Mouse (Mus musculus) hindbrain, embryonic 14.5 days (tissue): Measurements from ENCODE around the gene Styxl1. TPM values are rescaled to one million over a fixed set of nuclear protein-coding genes. Genes with fewer than 3 reads are reported as not detected.

Experiments
- ATAC-seq: fragments of 200-750 bp; cut with Nextera tagmentation; 2 replicates; pipeline ENCODE4 v1.8.0; 2017; ENCODE audit warnings: moderate number of reproducible peaks, mild to moderate bottlenecking, moderate TSS enrichment, moderate library complexity; ENCODE audit not compliant: low FRiP score
- DNase-seq: peaks from one replicate; pipeline ENCODE4 v3.0.0-alpha.2; 2015; ENCODE audit warnings: low spot score
- H3K27ac ChIP-seq: fragments of 300-500 bp; sonication (generic); 2 replicates; pipeline ENCODE4 v1.5.1; 2014; ENCODE audit warnings: mild to moderate bottlenecking, moderate library complexity
- H3K27me3 ChIP-seq: fragments of 300-500 bp; sonication (generic); 2 replicates; pipeline ENCODE4 v1.6.1; 2014; ENCODE audit warnings: mild to moderate bottlenecking, low read length, mixed read lengths; ENCODE audit not compliant: control insufficient read depth, insufficient read depth
- H3K36me3 ChIP-seq: fragments of 300-500 bp; sonication (generic); replicated peaks from 2 replicates; pipeline ENCODE4 v1.6.1; 2014; ENCODE audit not compliant: control insufficient read depth, insufficient read depth
- H3K4me1 ChIP-seq: fragments of 300-500 bp; sonication (generic); replicated peaks from 2 replicates; pipeline ENCODE4 v1.6.1; 2014; ENCODE audit warnings: antibody characterized with exemption, low read length, mixed read lengths; ENCODE audit not compliant: control insufficient read depth, insufficient read depth
- H3K4me2 ChIP-seq: fragments of 300-500 bp; sonication (generic); replicated peaks from 2 replicates; pipeline ENCODE4 v1.6.1; 2014; ENCODE audit warnings: mild to moderate bottlenecking, moderate library complexity
- H3K4me3 ChIP-seq: fragments of 300-500 bp; sonication (generic); replicated peaks from 2 replicates; pipeline ENCODE4 v1.5.1; 2014; ENCODE audit warnings: mild to moderate bottlenecking, low read length
- H3K9ac ChIP-seq: fragments of 300-500 bp; sonication (generic); 2 replicates; pipeline ENCODE4 v1.6.1; 2014
- H3K9me3 ChIP-seq: fragments of 300-500 bp; sonication (generic); 2 replicates; pipeline ENCODE4 v1.6.1; 2016; ENCODE audit warnings: low read length; ENCODE audit not compliant: control insufficient read depth
- WGBS: fragments of 180-500 bp; shearing (Covaris S2); extraction: QIAGEN DNeasy Blood & Tissue Kit; methylation state at CpG from one replicate; pipeline ENCODE4 v1.1.7; 2014; 5-methylcytosine and 5-hydroxymethylcytosine counted together
- polyA plus RNA-seq: library from polyadenylated mRNA; unstranded; fragments of >200 nt; fragmentation: Nextera tagmentation; extraction: Ambion mirVana; gene quantifications from 2 replicates; pipeline ENCODE4 v1.2.1, GENCODE M21; 2014

The Styxl1 gene
- polyA plus RNA-seq, 1 experiment from 2014 or later = 0.25 TPM

- H3K9ac ChIP-seq = no peak overlapping the region
- no peaks in the 10 kb centered on the region for H3K9me3 ChIP-seq
- no peak overlapping the region for H3K27ac ChIP-seq
- ATAC-seq (no peak), DNase-seq (no peak)
- H3K27me3 ChIP-seq = no peaks in the 10 kb centered on the region
- H3K4me1 ChIP-seq = peaks cover 12% of the 10 kb centered on the region; the same call in 1 of the 2 replicates
- no peak overlapping the region for H3K4me3 ChIP-seq
- 93% methylated on average over 13 of the region's 13 CpGs for WGBS
- H3K4me2 ChIP-seq = no peak overlapping the region
- peaks cover 28% of the 10 kb centered on the region for H3K36me3 ChIP-seq
Measured at GRCm38 (mm10) chr5:135711582-135712355, 66.4 kb downstream of the Styxl1 start.

- DNase-seq (no peak), ATAC-seq (no peak)
- WGBS = 92% methylated on average over 7 of the region's 7 CpGs
Measured at GRCm38 (mm10) chr5:135710599-135711214, 67.5 kb downstream of the Styxl1 start.

GRCm38 (mm10) chr5:135709716-135710115 is 68.5 kb downstream of the Styxl1 start:
- Histone ChIP-seq H3K4me1 (peaks cover 12% of the 10 kb centered on the region; the same call in 1 of the 2 replicates), H3K36me3 (peaks cover 17% of the 10 kb centered on the region), H3K4me2 (no peak overlapping the region), H3K9ac (no peak overlapping the region), H3K4me3 (no peak overlapping the region), H3K27me3 (no peaks in the 10 kb centered on the region), H3K9me3 (no peaks in the 10 kb centered on the region), H3K27ac (no peak overlapping the region)
- ATAC-seq (no peak), DNase-seq (no peak)
- 98% methylated on average over 5 of the region's 5 CpGs for WGBS

More at GRCm38 (mm10) chr5:135710599-135711214, 67.5 kb downstream of the Styxl1 start:
- H3K9me3 ChIP-seq = no peaks in the 10 kb centered on the region
- H3K36me3 ChIP-seq = peaks cover 18% of the 10 kb centered on the region
- no peak overlapping the region for H3K27ac ChIP-seq
- H3K9ac ChIP-seq = no peak overlapping the region
- no peaks in the 10 kb centered on the region for H3K27me3 ChIP-seq
- H3K4me3 ChIP-seq = no peak overlapping the region
- no peak overlapping the region for H3K4me2 ChIP-seq
- H3K4me1 ChIP-seq = peaks cover 12% of the 10 kb centered on the region; the same call in 1 of the 2 replicates

- H3K9ac ChIP-seq = no peak overlapping the region
- peaks cover 17% of the 10 kb centered on the region for H3K36me3 ChIP-seq
- H3K27ac ChIP-seq = no peak overlapping the region
- H3K4me1 ChIP-seq = no peaks in the 10 kb centered on the region
- no peak overlapping the region for H3K4me2 ChIP-seq
- H3K9me3 ChIP-seq = no peaks in the 10 kb centered on the region
- DNase-seq (no peak), ATAC-seq (no peak)
- H3K4me3 ChIP-seq = no peak overlapping the region
- no peaks in the 10 kb centered on the region for H3K27me3 ChIP-seq
- WGBS = 57% methylated on average over 1 of the region's 1 CpGs
Measured at GRCm38 (mm10) chr5:135707855-135708254, 70.3 kb downstream of the Styxl1 start.

- Histone ChIP-seq H3K9ac (no peak overlapping the region), H3K4me1 (no peaks in the 10 kb centered on the region), H3K4me2 (no peak overlapping the region), H3K36me3 (peaks cover 19% of the 10 kb centered on the region), H3K9me3 (no peaks in the 10 kb centered on the region), H3K27me3 (no peaks in the 10 kb centered on the region), H3K27ac (no peak overlapping the region), H3K4me3 (no peak overlapping the region)
- ATAC-seq (no peak), DNase-seq (no peak)
- 90% methylated on average over 13 of the region's 13 CpGs for WGBS
Measured at GRCm38 (mm10) chr5:135707039-135707438, 71.1 kb downstream of the Styxl1 start.

GRCm38 (mm10) chr5:135705383-135705782 is 72.8 kb downstream of the Styxl1 start:
- H3K9me3 ChIP-seq = no peaks in the 10 kb centered on the region
- peaks cover 25% of the 10 kb centered on the region for H3K36me3 ChIP-seq
- DNase-seq (no peak), ATAC-seq (no peak)
- 95% methylated on average over 4 of the region's 4 CpGs for WGBS
- no peak overlapping the region for H3K4me2 ChIP-seq
- no peak overlapping the region for H3K9ac ChIP-seq
- H3K27me3 ChIP-seq = no peaks in the 10 kb centered on the region
- no peaks in the 10 kb centered on the region for H3K4me1 ChIP-seq
- no peak overlapping the region for H3K4me3 ChIP-seq
- H3K27ac ChIP-seq = no peak overlapping the region

- H3K4me2 ChIP-seq = no peak overlapping the region
- no peak overlapping the region for H3K4me3 ChIP-seq
- DNase-seq = no peak
- no peaks in the 10 kb centered on the region for H3K9me3 ChIP-seq
- no peaks in the 10 kb centered on the region for H3K4me1 ChIP-seq
- no peak overlapping the region for H3K9ac ChIP-seq
- H3K27me3 ChIP-seq = no peaks in the 10 kb centered on the region
- H3K36me3 ChIP-seq = peaks cover 20% of the 10 kb centered on the region
- ATAC-seq = no peak
- H3K27ac ChIP-seq = no peak overlapping the region
- WGBS = 95% methylated on average over 7 of the region's 7 CpGs
Measured at GRCm38 (mm10) chr5:135703431-135703830, 74.8 kb downstream of the Styxl1 start.

GRCm38 (mm10) chr5:135702682-135703192 is 75.4 kb downstream of the Styxl1 start:
- no peaks in the 10 kb centered on the region for H3K9me3 ChIP-seq
- no peak overlapping the region for H3K9ac ChIP-seq
- peaks cover 17% of the 10 kb centered on the region for H3K36me3 ChIP-seq
- ATAC-seq = no peak
- H3K4me1 ChIP-seq = no peaks in the 10 kb centered on the region
- WGBS = 78% methylated on average over 15 of the region's 15 CpGs
- H3K27me3 ChIP-seq = no peaks in the 10 kb centered on the region
- no peak overlapping the region for H3K4me3 ChIP-seq
- no peak overlapping the region for H3K27ac ChIP-seq
- no peak for DNase-seq
- no peak overlapping the region for H3K4me2 ChIP-seq

- ATAC-seq = no peak
- Histone ChIP-seq H3K36me3 (peaks cover 14% of the 10 kb centered on the region), H3K9me3 (no peaks in the 10 kb centered on the region), H3K4me3 (no peak overlapping the region), H3K9ac (no peak overlapping the region), H3K27me3 (no peaks in the 10 kb centered on the region), H3K4me1 (no peaks in the 10 kb centered on the region), H3K4me2 (no peak overlapping the region), H3K27ac (no peak overlapping the region)
- 89% methylated on average over 6 of the region's 6 CpGs for WGBS
- DNase-seq = no peak
Measured at GRCm38 (mm10) chr5:135702190-135702589, 76.0 kb downstream of the Styxl1 start.
